Mouse (Mus musculus): Measurements from ENCODE around the gene Xylt1.

The Xylt1 gene

GRCm38 (mm10) chr7:117484589-117484988 lies 103.8 kb downstream of the Xylt1 start:
- DNase-seq: no peak

- peak; percentile 91 for DNase-seq
These were observed 104.3 kb downstream of the Xylt1 start for GRCm38 (mm10) chr7:117484989-117485536.

GRCm38 (mm10) chr7:117486425-117487172 lies 105.8 kb downstream of the Xylt1 start:
- DNase-seq: no peak

GRCm38 (mm10) chr7:117487173-117487490 lies 106.4 kb downstream of the Xylt1 start:
- no peak for DNase-seq

- no peak for DNase-seq
These were observed 109.2 kb downstream of the Xylt1 start for GRCm38 (mm10) chr7:117489973-117490372.

GRCm38 (mm10) chr7:117490500-117491205 lies 109.9 kb downstream of the Xylt1 start:
- DNase-seq: no peak

GRCm38 (mm10) chr7:117491495-117491894 lies 110.7 kb downstream of the Xylt1 start:
- DNase-seq: no peak

- DNase-seq: peak; percentile 98
These were observed 113.4 kb downstream of the Xylt1 start for GRCm38 (mm10) chr7:117494210-117494609.

GRCm38 (mm10) chr7:117494618-117495310 lies 114.0 kb downstream of the Xylt1 start:
- peak; percentile 95 for DNase-seq

- no peak for DNase-seq
These were observed 115.0 kb downstream of the Xylt1 start for GRCm38 (mm10) chr7:117495751-117496150.

- DNase-seq: no peak
These were observed 117.4 kb downstream of the Xylt1 start for GRCm38 (mm10) chr7:117498173-117498572.

- no peak for DNase-seq
These were observed 120.8 kb downstream of the Xylt1 start for GRCm38 (mm10) chr7:117501355-117502181.

GRCm38 (mm10) chr7:117502415-117502814 lies 121.6 kb downstream of the Xylt1 start:
- no peak for DNase-seq

GRCm38 (mm10) chr7:117503714-117504113 lies 122.9 kb downstream of the Xylt1 start:
- no peak for DNase-seq

GRCm38 (mm10) chr7:117505791-117506190 lies 125.0 kb downstream of the Xylt1 start:
- DNase-seq: no peak

- no peak for DNase-seq
These were observed 126.6 kb downstream of the Xylt1 start for GRCm38 (mm10) chr7:117507351-117507750.

GRCm38 (mm10) chr7:117508090-117508489 lies 127.3 kb downstream of the Xylt1 start:
- no peak for DNase-seq

- DNase-seq: no peak
These were observed 129.3 kb downstream of the Xylt1 start for GRCm38 (mm10) chr7:117510113-117510512.

GRCm38 (mm10) chr7:117512301-117512700 lies 131.5 kb downstream of the Xylt1 start:
- no peak for DNase-seq

GRCm38 (mm10) chr7:117515794-117516193 lies 135.0 kb downstream of the Xylt1 start:
- no peak for DNase-seq

- DNase-seq: no peak
These were observed 136.1 kb downstream of the Xylt1 start for GRCm38 (mm10) chr7:117516896-117517295.

GRCm38 (mm10) chr7:117521369-117521768 lies 140.6 kb downstream of the Xylt1 start:
- no peak for DNase-seq
